Mouse (Mus musculus) layer of hippocampus, adult 11-12 months (tissue): ENCODE measurements around the gene Zfp422.
A peak's percentile ranks its signal among the peaks of the same experiment; 100 is the strongest.

ENCODE experiments used
- DNase-seq: peaks from one replicate; pipeline ENCODE4 v3.0.0; 2022; ENCODE audit warnings: low spot score

Zfp422 gene

GRCm38 (mm10) chr6:116628539-116629171 lies at the start of gene Zfp422:
Gene Zfp422 (minus strand): TSS chr6:116628999.
- peak; percentile 52 for DNase-seq

DNA sequence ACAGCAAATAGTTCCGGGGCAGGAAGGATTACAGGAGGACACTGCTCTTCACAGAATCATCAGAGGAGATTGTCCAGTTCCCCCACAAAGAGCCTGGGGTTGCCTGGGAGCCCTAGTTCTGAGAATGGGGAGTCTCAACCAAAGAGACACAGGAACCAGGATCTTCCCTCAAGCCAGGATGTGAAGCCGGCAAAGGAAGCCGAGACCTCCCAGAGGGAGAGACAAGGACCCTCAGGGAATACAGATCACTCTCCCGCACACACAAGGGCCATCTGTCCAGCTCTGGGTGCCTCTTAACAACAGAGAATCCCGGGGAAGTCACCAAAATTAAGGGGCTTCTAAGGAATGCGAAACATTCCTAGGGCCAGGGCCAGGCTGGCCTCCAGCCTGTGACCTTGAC lies 48.5 kb upstream of the Zfp422 start:
- DNase-seq, result no peak

- DNase-seq, result no peak
Measured at GRCm38 (mm10) chr6:116676355-116676913, 47.6 kb upstream of the Zfp422 start.

DNA sequence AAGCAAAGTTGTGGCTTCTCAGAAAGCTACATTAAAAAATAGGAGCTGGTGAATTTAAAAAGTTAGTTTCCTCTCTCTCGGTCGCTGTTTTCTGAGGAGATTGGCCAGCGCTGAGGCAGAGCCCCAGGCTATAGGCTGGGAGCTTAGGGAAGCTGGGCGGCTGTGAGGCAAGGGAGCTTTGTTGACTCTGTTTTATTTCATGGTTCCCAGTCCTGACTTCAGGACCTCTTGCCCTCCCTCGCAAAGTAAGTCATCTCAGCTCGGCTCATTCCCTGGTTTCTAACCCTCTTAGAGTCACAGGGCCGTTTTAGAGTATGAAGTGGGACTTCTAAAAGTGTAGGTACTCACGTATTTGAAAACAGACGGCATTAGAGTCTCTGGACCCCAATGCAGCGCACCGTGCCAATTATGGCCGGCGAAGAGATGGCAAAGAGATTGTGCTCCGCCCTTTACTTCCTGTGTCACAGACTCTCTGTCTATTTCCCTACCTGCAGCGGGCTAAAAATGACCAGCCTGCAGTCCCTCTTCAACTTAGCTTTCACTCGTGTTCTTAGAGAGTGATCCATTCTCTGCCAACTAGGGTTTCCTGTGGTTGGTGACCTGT lies 45.6 kb upstream of the Zfp422 start:
- DNase-seq, result no peak

GRCm38 (mm10) chr6:116673471-116674282 lies 44.9 kb upstream of the Zfp422 start, which contains the start of gene Rassf4:
Gene Rassf4 (minus strand): TSS chr6:116673952.
- peak; percentile 76 for DNase-seq

- DNase-seq, result no peak
Measured at GRCm38 (mm10) chr6:116672349-116672748, 43.5 kb upstream of the Zfp422 start.

GRCm38 (mm10) chr6:116671768-116672167 lies 43.0 kb upstream of the Zfp422 start:
- DNase-seq, result no peak

- DNase-seq, result no peak
Measured at GRCm38 (mm10) chr6:116671031-116671430, 42.2 kb upstream of the Zfp422 start.

GRCm38 (mm10) chr6:116670144-116670543 lies 41.3 kb upstream of the Zfp422 start:
- peak; percentile 49 for DNase-seq

GRCm38 (mm10) chr6:116668682-116669470 lies 40.1 kb upstream of the Zfp422 start:
- DNase-seq, result no peak

GRCm38 (mm10) chr6:116667382-116667781 lies 38.6 kb upstream of the Zfp422 start:
- no peak for DNase-seq

GRCm38 (mm10) chr6:116666892-116667291 lies 38.1 kb upstream of the Zfp422 start:
- no peak for DNase-seq

GRCm38 (mm10) chr6:116666085-116666750 lies 37.4 kb upstream of the Zfp422 start:
- DNase-seq, result no peak

DNA sequence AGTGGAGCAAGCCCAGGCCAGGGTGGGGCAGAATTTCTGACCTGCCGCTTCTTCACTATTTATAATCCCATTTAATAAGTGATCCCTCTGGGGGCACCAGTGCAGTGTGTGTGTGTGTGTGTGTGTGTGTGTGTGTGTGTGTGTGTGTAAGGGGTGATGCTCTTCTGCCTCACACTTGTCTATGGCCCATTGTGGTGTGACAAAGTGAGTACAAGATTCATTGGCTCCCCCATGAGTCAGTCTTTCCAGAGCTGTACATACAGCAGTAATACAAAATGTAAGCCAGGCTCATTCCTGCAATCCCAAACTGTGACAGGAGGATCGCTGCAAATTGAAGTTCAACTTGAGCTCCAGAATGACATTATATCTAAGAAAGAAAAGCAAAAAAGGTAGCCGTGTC lies 36.0 kb upstream of the Zfp422 start:
- DNase-seq, result no peak

DNA sequence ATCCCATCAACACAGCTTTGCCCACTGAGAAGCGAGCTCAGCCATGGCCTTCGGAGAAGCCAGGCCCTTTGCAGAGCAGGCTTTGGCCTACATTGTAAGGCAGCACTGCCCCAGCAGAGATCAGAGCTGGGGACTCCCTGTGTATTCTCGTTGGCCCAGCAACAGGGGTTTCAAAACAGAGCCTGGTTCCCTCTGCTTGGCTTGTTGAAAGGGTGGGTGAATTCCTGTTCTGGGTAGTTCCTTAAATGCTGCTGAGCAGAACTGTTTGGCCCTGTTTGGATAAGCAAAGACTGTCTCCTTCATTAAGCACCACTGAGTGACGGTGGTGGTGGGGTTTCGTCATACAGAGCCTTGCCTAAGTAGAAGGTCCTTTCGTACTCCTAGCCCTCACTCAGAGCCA lies 35.2 kb upstream of the Zfp422 start:
- DNase-seq, result no peak

DNA sequence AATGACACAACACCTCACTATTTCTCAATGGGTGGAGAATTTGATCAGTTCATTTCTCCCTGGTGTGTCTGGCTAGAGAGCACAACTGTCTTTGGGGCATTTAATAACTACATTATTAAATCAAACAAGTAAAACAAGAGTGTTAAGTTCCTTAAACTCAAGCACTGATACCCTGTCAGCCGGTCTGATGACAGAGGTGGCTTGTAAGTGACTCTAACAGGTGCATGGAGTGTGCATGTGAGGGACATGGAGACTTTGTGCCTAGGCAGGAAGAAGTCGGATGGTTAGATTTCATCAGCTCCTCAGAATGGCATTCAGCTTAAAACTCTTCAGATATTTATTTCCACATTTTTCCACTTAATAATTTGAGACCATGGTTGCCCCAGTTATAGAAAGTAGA lies 34.6 kb upstream of the Zfp422 start:
- DNase-seq, result no peak

DNA sequence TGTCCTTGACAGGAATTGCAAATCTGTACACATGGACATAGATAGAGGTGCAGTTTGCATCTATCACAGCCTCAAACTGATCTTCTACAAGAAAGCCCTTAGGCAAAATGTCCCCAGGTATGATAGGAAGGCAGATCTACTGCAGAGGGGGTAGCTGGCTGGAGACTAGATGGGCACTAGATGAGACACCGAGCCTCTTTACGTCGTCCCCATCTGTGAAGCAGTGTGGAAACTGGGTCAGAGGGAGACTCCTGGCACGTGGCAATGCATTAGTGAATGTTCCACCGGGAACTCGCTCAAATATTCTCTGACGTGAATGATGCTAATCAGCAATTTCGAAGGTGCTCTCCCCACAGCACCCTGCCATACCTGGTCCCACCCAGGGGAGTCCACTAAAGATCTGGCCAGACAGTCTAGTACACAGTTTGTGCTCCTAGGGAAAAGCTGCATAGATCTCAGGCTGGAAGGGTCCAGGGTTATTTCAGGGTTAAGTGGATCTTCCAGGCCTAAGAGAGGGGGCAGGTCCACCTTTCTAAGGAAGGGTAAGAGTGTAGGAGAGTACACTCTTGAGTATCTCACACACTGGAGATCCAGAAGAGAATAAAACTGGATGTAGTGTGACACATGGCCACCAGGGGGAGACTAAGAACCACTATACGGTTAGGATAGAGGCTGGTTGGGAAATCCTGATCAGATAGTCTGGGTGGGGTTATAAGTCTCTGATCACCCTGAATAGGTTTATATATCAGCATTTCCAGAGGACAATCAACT lies 25.1 kb upstream of the Zfp422 start:
- DNase-seq, result peak; percentile 79

DNA sequence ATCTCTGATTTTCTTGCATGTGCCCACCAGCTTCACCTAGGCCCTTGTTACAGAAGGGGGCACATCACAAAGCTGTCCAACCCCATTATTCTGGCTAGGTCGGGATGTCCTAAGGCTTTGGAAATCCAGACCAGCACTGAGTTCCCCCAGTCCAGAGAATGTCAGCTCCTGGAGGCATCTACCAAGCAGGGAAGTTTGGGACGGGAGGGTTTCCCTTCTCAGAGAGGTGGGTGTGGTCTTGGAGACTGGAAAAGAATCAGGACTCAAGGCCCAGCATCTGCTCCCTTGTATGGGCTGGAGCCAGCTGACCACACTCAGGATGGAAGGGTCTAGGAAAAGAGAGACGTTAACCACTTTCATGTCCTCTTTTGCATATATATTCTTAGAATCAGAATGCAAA lies 24.4 kb upstream of the Zfp422 start:
- no peak for DNase-seq

GRCm38 (mm10) chr6:116651437-116652118 lies 22.8 kb upstream of the Zfp422 start:
- no peak for DNase-seq

GRCm38 (mm10) chr6:116650406-116650805 lies 21.6 kb upstream of the Zfp422 start, which contains the start of gene Depp1:
Gene Depp1 (plus strand): TSS chr6:116650609.
- DNase-seq, result no peak
